Mouse (Mus musculus): Measurements from ENCODE around the gene Shq1. TPM values are rescaled to one million over a fixed set of nuclear protein-coding genes. Genes with fewer than 3 reads are reported as not detected.

Gene Shq1
- total RNA-seq, 2 experiments from 2014 or later: 7.8 to 9.5 TPM

DNA sequence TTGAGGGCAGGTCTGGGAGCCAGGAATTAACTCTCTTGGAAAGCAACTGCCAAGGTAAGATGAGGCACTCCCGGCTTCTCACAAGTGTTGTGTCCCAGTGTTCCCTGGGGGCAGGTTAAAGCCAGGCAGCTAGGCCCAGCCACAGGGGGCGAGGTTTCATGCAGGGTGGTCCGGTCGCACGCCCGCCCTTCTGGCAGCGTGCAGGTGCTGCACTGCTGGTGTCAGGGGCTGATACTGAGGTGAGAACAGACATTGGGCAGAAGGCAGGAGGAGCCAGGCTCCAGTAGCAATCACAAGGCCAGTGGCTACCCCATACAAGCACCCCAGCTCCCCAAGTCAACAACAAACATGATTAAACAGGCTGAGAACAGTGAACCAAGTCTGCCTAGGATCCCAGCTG lies 132.4 kb downstream of the Shq1 start:
- intact Hi-C loops (cut with DNase I): no loop called here
- no peak for DNase-seq

DNA sequence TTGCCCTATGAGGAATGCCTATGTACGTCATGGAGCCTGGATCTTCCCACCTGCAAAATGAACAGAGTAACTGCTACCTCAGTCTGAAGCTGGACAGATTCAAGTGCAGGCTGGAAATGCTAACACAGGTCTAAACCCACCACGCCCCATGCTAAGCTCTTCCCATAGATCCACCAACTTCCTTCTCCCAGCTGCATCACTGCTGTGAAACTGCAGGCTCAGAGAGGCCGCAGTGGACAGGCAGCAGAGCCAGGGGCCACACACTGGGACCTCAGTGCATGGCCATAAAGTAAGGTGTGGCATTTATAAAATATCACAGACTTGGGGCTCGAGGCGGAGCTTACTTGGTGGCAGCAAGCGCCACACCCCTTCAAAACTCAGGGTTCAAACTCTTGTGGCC lies 133.0 kb downstream of the Shq1 start:
- intact Hi-C loops (cut with DNase I): no loop called here
- no peak for DNase-seq

DNA sequence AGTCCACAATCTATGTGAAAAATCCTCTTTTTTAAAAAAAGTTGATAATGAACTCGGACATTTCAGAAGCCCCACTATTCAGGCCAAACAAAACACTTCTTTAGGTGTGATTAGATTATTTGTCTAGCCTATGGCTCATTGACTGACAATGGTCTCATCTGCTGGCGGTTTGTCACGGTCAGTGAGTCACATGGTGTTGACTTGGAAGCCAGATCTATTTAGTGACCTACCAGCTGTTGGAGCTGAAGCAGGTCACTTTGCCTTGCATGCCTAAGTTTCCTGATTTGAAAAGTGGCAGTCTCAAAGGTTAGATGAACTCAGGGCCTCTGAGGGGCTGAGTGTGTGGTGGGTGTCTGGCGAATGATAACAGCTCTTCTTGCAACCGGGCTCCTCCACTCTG lies 133.9 kb downstream of the Shq1 start:
- intact Hi-C loops (cut with DNase I): no loop called here
- DNase-seq: no peak

DNA sequence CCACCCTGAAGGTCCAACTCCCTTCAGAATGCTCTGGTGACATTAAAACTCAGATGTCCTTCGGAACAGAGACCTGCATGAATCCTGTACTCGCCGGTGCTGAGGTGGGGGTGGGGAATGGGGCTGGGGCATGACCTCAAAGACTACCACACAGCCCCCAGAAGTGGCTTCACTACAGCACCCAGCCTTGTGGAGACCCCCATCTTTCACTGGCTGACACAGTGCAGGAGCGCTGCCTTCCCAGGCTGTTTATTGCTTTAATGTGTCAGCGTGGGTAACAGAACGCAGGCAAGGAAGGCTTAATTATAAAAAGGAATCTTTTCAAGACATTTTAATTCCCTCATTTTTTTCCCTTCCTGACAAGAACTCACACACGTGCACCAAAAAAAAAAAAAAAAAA lies 137.6 kb downstream of the Shq1 start:
- no peak for DNase-seq
- intact Hi-C loops (cut with DNase I): no loop called here

DNA sequence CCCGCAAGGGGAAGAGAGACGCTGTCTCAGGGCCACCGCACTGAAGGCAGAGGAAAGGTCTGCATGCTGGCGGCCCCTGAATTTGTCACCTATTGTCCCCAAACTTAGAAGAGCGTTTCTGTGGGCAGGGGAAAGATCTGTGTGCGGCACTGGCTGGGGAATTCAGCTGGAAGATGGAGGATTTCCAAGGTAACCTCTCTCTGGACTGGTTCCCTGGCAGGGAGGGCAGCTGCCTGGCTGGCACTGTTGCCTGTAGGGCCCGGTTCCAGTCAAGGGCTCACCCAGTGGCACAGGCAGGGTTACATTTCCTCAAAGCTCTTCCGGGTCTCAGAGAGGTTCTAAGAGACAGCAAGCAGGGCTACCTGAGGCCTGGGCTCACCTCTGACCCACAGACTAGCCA lies 138.6 kb downstream of the Shq1 start:
- DNase-seq: peak; percentile 78
- intact Hi-C loops (cut with DNase I): no loop called here

DNA sequence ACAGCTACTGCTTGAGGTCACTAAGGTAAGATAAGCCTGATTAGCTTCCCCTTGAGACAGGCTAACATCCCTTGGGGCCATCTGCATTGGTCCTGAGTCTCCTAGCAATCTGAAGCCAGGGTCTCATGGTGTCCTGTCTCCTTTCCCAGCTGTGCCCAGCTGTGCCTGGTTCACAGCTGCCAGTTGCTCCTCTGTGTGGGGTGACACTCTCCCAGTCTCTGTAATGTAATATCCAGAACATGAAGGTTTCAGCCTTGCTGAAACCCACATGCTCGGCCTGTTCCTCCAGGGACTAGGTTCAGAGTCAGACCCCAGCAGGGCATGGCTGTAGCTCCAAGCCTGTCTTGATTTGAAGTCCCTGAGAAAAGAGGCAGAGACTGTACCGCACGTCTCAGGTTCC lies 141.3 kb downstream of the Shq1 start:
- DNase-seq: no peak
- intact Hi-C loops (cut with DNase I): no loop called here

DNA sequence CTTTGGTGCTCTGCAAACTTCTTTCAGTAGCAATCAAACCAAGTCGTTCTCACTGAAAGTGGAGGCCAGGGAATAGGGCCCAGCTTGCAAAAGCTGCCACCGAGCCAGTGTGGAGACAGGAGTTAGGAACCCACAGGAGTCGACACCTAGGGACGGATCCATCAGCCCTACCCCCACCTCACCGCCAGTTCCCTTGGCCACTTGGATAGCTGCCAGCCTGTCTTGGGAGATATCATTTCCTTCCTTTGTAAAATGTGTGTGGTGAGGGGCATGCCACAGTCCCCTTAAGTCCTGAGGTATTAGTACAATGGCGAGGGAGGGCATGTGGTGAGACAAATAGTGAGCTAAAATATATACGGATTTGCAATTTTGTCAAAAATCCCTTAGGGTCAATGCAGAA lies 142.4 kb downstream of the Shq1 start:
- intact Hi-C loops (cut with DNase I): no loop called here
- no peak for DNase-seq

DNA sequence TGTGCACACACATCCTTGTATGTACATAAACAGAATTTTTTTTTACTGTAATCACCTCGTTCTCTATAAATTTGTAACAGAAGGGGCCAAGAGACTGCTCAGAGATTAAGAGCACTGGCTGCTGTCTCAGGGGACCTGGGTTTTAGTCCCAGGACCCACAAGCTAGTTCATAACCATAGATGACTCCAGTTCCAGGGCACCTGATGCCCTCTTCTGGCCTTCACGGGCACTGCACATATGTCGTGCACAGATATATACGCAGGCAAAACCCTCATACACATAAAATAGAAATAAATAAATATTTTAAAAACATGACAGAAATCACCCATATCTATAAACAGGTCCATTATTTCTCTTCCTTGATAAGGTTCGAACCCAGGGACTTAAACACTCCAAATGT lies 143.0 kb downstream of the Shq1 start:
- DNase-seq: no peak
- intact Hi-C loops (cut with DNase I): no loop called here

DNA sequence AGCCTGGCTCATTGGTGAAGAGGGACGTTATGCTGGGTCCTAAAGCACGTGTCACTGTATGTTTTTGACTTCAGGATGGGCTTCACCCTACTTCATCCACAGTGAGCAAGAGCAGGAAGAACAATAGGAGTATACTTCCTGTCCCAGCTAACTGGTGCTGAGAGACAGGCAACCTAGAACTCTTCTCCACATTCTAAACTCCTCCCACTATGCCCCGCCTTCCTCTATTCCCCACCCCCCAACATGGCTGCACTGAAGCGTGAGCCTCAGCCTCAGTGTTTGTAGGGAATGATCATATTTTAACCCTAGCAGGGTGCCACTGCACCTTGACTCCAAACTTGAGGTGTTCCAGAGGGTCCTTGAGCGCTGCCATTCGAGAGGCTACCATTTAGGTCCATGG lies 143.8 kb downstream of the Shq1 start:
- intact Hi-C loops (cut with DNase I): no loop called here
- DNase-seq: no peak

DNA sequence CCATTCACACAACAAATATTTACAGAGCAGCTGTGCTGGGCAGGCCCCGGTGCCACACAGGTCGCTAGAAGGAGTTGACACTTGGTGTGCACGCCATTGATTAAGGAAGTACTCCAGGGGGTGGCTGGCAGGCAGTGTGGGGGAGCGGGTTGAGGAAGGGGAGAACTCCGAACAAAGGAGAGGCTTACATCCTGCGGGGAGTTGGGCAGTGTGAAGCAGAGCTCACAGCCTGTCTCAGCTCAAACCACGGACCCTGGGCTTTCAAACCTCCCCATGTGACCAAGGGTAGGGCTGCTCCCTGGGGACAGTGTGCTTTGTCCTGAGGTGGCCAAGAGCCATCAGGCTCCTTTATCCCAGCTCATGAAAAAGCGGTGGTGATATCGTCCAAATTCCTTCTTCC lies 144.9 kb downstream of the Shq1 start:
- intact Hi-C loops (cut with DNase I): no loop called here

DNA sequence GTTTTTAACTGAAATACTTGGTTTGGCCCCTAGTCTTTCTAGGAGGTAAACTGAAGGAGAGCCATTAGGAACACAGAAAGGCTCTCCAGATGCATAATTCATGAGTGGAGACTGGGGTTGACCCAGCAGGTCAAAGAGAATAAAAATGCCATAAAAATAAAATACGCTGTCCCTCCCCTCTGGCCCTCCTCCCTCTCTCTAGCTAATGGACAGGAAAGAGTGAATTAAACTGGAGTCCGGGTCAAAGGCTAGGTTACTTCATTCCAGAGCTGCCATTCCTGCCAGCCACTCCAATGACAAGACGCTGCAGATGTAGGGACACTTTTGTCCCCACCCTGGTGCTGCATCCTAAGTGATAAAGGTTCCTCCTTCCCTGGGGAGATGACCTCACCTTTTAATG lies 145.5 kb downstream of the Shq1 start:
- intact Hi-C loops (cut with DNase I): no loop called here
- no peak for DNase-seq

More for the DNA sequence above, 144.9 kb downstream of the Shq1 start:
- no peak for DNase-seq

DNA sequence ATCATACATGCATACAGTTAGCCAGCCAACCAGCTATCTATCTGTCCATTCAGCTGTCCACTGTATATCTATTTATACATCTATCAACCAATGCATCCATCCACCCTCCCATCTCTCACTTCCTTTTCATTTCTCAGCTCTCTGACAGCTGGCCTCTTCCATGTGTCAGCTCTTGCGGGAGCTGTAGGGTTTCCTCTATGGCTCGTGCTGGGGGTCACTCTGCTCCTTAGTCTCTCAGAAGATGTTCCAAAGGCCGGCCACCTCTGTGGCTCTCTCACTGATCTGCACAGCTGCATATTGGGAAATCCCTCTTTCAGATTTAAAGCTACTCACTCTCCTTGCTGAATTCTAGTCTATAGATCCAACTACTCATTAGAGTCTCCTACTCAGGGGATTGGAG lies 148.5 kb downstream of the Shq1 start:
- intact Hi-C loops (cut with DNase I): no loop called here

DNA sequence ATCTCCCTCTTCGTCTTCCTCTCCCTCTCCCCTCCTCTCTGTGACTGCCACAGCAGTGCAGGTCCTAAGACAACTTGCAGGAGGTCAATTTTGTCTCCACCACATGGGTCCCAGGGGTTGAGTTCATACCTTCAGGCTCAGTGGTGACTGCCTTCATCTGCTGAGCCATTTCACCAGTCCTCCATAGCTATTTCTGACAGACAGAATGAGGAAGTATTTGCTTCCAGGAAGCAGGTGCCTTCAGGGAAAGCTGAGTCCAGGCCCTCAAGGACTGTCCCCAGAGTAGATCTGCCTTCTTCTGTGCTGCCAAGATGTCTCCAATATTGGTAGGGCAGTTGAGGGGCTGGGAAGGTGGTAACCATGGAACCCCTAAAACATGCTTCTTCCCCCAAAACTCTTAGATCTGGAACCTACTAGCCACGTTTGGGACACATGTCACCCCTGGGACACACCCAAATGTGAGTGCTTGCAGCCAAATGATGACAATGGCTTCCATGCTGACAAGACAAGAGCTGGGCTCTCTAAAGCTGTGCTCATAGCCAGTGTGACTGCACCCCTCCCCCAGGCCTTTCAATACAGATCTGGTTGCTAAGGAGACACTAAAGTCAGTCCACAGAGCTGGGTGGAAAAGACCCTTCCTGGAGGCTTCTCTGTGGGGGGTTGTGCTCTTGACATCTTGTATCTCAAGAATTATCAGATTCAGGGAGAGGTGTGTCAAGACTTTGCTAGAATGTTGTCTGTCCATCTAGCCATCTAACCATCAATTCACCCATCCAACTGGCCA lies 149.2 kb downstream of the Shq1 start:
- DNase-seq: no peak
- intact Hi-C loops (cut with DNase I): no loop called here

More for the DNA sequence above, 148.5 kb downstream of the Shq1 start:
- DNase-seq: no peak

DNA sequence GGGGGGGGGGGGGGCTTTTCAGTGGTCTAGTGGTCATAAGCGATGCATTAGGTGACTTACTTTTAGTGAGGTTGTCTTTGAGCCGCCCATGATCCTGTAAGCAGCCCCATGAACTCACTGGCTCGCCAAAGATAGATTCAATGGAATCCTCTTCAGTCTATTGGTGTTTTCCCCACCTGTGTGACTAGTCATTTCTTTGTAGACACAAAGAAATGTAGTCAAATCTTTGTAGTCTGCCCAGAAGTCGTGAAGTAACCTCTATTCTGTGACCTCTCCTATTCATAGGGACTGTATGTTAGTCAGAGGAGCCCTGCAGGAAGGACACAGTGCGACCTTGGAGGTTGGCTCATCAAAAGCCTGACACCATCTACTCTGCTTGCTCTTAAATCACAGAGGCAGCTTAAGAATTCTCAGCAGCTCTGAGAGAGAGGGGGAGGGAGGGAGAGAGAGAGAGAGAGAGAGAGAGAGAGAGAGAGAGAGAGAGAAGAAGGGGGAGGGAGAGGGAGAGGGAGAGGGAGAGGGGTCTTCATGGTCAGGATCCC lies 150.3 kb downstream of the Shq1 start:
- intact Hi-C loops (cut with DNase I): no loop called here
- DNase-seq: no peak

DNA sequence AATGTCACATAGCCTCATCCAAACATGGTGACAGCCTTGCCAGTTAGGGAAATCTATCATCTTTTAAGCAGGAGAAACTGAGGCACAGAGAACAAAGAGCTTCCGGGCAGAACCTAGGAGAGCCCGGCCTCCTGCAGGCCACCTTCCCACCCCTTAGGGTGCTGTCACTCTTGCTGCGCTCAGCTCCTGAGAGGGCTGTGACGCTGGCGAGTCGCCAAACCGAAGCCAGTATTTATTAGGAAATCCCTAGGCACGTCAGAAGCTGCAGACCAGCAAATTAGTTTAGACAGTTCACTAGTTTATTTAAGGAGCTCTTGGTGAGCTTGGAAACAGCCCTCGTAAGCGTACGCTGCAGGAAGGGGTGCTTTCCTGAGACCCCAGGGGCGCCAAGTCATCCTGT lies 151.1 kb downstream of the Shq1 start:
- no peak for DNase-seq
- intact Hi-C loops (cut with DNase I): no loop called here

Other genes starting within 250 kb of the Shq1 start
- 1 to 10 TPM; 2.1 to 2.7 TPM for gene Gxylt2, start 33.6 kb upstream of the Shq1 start, total RNA-seq (2021)
- 10 to 100 TPM; 72.3 to 88.7 TPM for gene Ppp4r2, start 162.5 kb upstream of the Shq1 start, total RNA-seq (2021)

Data from left cerebral cortex, postnatal 4 days (tissue).